Comparison of ENCODE assay signal across 8 mouse cellular contexts in the genomic region with DNA sequence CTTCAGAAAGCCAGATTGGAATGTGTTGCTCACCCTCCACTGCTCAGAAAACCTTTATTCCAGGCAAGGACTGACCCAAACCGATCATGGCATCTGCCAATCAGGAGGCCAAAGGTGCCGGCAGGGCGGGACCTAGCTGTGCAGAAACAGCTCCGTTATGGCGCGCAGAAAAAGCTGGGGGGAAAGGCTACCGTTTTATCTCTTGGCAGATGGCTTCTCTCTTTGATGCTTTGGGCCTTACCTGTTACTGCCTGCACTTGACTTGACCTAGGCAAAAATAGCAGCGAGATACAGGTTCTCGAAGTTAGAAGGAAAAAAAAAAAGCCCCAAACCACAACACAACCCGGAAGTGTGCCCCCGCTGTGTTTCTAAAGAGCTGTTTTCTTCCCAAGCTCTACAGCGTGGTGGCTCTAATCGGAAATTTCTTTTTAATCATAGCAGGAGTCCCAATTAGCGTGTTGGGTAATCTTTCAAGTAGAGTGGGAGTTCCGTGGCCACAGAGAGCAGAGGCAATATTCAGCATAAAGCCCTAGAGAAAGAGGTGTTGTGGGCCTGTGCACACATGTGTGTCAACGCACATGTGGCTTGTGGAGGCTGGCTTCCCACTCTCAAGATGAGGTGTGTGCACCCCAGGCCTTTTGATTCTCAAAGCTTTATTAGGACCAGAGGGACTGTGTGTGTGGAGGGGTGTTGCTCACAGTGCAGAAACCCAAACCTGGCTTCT.
DNase-seq lines count a peak whose midpoint lies in the region; ATAC-seq lines count a peak whose summit lies in the region.

No protein-coding gene starts in this region.

- WGBS in kidney, embryonic 14.5 days: 14% methylated on average over 16 of the region's 16 CpGs
- WGBS in stomach, embryonic 14.5 days: 16% methylated on average over 16 of the region's 16 CpGs

- peak; percentile 79 for ATAC-seq in erythroid progenitor cell, adult 5-6 weeks (replicated peaks; ENCODE audit: low FRiP score, poor library complexity, severe bottlenecking)
- ATAC-seq in kidney, embryonic 14.5 days (ENCODE audit: low FRiP score, low TSS enrichment): peak; percentile 26; the same call in 1 of the 2 replicates
- ATAC-seq in megakaryocyte progenitor cell, adult 5-6 weeks (replicated peaks; ENCODE audit: poor library complexity): peak; percentile 66
- no peak for ATAC-seq in stomach, embryonic 14.5 days (ENCODE audit: insufficient number of reproducible peaks, insufficient read depth, low FRiP score, low read depth)

- DNase-seq in adrenal gland, postnatal 10 days: peak; percentile 49
- no peak for DNase-seq in adrenal gland, adult 18-20 months (ENCODE audit: low spot score in 2 of 2)
- peak; percentile 58 for DNase-seq in ES-CJ7 (ENCODE audit: low read depth, low spot score)
- no peak for DNase-seq in urinary bladder, postnatal 36 days (ENCODE audit: low spot score in 2 of 2)

- no peak overlapping the region for H3K27ac ChIP-seq in kidney, embryonic 14.5 days (ENCODE audit: low read depth, low read length)
- no peak overlapping the region for H3K27ac ChIP-seq in stomach, embryonic 14.5 days (ENCODE audit: low read length)

- peaks cover 20% of the 10 kb centered on the region for H3K27me3 ChIP-seq in kidney, embryonic 14.5 days (ENCODE audit: control insufficient read depth, insufficient read depth, low read length)
- 0 out of 2 replicates have a peak, but pooled peaks cover 10% of the 10 kb centered on the region for H3K27me3 ChIP-seq in stomach, embryonic 14.5 days (ENCODE audit: control insufficient read depth, insufficient read depth, low read length)

- peaks cover 30% of the 10 kb centered on the region for H3K4me1 ChIP-seq in kidney, embryonic 14.5 days (ENCODE audit: control insufficient read depth, insufficient read depth, low read length)
- H3K4me1 ChIP-seq in stomach, embryonic 14.5 days (ENCODE audit: control insufficient read depth, insufficient read depth, low read length): peaks cover 6% of the 10 kb centered on the region; the same call in 1 of the 2 replicates

- no peaks in the 10 kb centered on the region for H3K9me3 ChIP-seq in kidney, embryonic 14.5 days (ENCODE audit: control insufficient read depth, low read length)
- H3K9me3 ChIP-seq in stomach, embryonic 14.5 days (ENCODE audit: control insufficient read depth, low read depth, low read length): no peaks in the 10 kb centered on the region

- no peaks in the 10 kb centered on the region for H3K36me3 ChIP-seq in kidney, embryonic 14.5 days (ENCODE audit: control insufficient read depth, insufficient read depth, low read length)
- no peaks in the 10 kb centered on the region for H3K36me3 ChIP-seq in stomach, embryonic 14.5 days (ENCODE audit: control insufficient read depth, insufficient read depth, low read length)

- H3K9ac ChIP-seq in kidney, embryonic 14.5 days (ENCODE audit: low read depth, low read length): peak overlapping the region; percentile 2; the same call in 1 of the 2 replicates
- H3K9ac ChIP-seq in stomach, embryonic 14.5 days (replicated peaks; ENCODE audit: low read depth, low read length): no peak overlapping the region

- H3K4me2 ChIP-seq in kidney, embryonic 14.5 days (replicated peaks; ENCODE audit: low read depth, low read length): peak overlapping the region; percentile 46
- peak overlapping the region; percentile 23 for H3K4me2 ChIP-seq in stomach, embryonic 14.5 days (replicated peaks; ENCODE audit: low read depth, low read length)

- peak overlapping the region; percentile 21 for H3K4me3 ChIP-seq in kidney, embryonic 14.5 days (ENCODE audit: low read length)
- H3K4me3 ChIP-seq in stomach, embryonic 14.5 days (ENCODE audit: low read depth, low read length): no peak overlapping the region

Comparison
In these comparisons a context has a peak if more than half of its experiments do, and no peak if none do; other contexts are left out.
1. DNase-seq: peak in adrenal gland, postnatal 10 days (single experiment) and ES-CJ7 (single experiment); none in adrenal gland, adult 18-20 months (0 of 2) and urinary bladder, postnatal 36 days (0 of 2).